Mouse (Mus musculus) adrenal gland, postnatal 25 days (tissue): ENCODE measurements at regions not wholly inside any gene's neighbourhood (a gene's known extent, or its start where the extent isn't known, plus 50 kb on each side); places are given as distances from the start of the nearest gene placed in this dataset.

ENCODE experiments used
- DNase-seq: peaks from one replicate; pipeline ENCODE4 v3.0.0; 2021; ENCODE audit warnings: mixed read lengths

- DNase-seq, result no peak
Observed at GRCm38 (mm10) chr12:56402844-56403243, 57.1 kb upstream of the Mbip start.

- DNase-seq, result no peak
Observed at GRCm38 (mm10) chr12:56402137-56402536, 56.4 kb upstream of the Mbip start.
